Mouse (Mus musculus) adipocyte (in vitro differentiated cells): ENCODE results near the gene Gart.

ENCODE experiments used
- DNase-seq: peaks from one replicate; pipeline ENCODE4 v3.0.0-alpha.2; 2016; ENCODE audit warnings: low spot score

Gene Gart

DNA sequence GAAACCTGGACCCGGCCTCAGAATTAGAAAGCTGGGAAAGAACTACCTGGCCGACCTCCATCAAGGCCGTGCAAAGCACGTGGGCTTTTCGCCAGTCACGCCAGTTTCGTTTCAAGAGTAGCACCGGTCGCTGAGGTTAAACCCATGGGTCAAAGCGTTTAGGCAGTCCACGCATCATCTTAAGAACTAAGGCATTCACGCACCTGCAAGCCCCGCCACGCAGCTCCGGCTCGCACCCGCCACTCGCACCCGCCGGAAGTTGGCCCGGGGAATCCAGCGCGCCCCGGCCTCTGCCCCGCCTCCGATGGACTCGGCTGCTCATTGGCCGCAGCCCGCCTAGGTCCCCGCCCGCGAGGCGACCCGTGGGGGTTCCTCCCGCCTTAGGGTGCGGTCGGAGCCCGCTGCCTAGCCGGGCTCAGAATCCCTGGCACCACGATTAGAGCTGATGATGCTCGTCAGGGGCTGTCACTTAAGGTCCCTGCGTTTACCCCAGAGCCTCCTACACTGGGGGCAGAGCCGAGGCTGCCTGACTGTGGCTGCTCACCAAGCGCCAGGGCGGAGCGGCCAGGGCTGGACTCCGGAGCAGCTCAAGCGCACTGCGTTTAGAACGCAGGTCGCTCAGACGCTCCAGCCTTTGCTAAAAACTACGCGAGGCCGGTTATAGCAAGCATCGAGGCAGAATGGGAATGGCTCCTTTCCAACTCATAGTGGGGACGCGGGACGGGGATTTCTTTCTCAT, at the start of gene Gart:
Gene Gart (minus strand): TSS at position 272 of the 739 bp plus-strand sequence.
- DNase-seq, result peak; percentile 91

DNA sequence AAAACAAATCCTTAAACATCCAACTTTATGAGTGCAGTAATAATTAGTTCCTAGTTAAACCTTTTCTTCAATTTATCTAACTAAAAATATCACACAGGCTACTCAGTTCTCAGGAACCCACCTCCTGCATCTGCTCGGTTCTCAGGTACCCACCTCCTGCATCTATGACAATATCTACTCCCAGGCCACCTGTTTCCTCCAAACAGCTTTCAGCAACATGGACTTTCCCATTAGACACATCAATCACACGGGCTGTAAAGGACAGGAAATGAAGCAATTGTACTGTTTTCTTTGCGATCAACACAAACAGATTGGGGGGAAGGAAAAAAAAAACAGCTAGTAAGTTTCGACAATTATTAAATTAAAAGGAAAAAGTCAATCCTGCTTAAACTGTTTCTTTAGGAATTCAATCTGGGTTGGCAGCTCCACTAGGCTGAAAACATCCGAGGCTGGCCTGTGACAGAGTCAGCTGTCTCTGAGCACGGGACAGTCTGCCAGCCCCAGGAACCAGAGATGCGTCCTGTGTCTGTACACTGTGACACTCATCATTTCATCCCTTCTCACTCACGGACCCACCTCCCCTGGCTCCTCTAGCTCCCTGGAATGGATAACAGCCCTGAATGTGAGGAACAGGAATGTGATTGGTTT, 48.5 kb upstream of the Gart start:
- DNase-seq, result no peak

- DNase-seq, result peak; percentile 84
Observed at GRCm38 (mm10) chr16:91694455-91695084, 47.8 kb upstream of the Gart start.

DNA sequence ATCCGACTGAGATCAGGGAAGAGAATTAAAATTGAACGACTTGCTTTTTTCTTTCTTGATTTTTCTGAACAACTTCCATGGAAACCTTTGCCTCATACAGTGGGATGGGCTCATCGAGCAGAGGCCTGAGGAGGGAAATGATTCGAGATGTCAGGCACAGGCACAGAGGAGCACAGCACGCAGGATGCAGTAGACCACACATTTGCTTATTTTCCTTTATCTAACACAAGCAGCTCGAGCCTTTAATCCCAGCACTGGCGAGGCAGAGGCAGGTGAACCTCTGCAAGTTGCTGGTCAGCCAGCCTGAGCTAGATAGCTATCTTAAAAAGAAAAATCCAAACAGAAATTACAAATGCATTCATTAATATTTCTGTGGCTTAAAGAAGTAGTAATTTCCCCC, 43.0 kb upstream of the Gart start:
- no peak for DNase-seq

DNA sequence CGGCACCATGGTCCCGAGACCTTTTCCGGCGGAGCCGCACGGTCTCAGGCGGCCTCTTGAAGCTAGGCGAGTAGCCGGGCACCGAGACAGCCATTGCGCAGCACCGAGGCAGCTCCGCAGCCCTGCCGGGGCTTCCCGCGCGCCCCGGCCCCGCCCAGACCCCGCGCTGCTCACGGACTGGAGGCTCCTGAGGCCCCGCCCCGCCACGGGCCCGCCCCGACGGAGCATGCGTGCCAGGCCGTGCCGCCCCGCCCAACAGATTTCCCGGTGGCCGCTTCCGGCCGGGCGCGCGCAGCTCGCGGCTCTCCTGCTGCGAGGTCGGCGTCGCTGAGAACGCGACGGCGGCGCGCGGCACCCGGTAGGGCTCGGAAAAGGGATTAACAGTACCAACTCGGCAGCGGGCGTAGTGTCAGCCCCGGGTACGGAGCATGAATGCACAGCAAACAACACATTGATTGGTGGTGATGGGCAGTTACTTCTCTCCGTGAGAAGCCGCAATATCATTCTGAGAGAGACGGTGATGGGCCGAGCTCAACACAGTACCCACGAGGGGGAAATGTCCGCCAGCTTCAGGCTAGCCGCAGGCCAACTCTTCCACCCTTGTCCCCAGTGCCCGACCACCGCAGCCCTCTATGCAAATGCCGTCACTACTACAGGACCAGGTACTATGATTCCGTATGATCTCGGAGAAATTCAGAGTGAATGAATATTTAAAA, 42.0 kb upstream of the Gart start, which contains the start of gene Donson:
Gene Donson (minus strand): TSS at position 152 of the 716 bp plus-strand sequence.
- peak; percentile 92 for DNase-seq

DNA sequence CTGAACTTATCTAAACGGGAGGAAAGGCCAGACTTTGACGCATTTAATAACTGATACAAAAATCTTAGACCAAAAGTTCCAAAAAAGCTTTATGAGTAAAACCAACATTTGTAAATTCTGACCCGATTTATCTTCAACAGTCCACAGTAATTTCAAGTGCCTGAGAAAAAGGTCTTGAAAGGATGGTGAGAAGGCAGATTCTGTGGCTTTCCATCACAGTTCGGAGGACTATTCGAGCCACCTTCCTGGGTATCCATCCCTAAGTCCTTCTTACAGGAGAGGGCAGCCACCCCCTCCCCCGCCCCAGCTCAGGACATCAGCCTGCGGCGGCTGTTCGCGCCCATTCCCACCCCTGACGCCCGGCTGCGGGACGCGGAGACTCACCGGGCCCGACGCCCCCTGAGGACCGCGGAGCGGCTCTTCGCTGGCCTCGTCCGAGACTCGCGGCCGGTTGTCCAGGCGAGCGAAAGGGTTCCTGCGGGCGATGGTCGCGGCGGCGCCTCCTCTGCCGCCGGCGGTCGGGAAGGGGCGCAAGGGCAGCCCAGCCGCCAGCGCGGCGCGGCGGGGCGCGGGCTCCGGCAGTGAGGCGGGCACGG, 41.4 kb upstream of the Gart start:
- no peak for DNase-seq

- DNase-seq, result no peak
Observed at GRCm38 (mm10) chr16:91686369-91686768, 39.6 kb upstream of the Gart start.

DNA sequence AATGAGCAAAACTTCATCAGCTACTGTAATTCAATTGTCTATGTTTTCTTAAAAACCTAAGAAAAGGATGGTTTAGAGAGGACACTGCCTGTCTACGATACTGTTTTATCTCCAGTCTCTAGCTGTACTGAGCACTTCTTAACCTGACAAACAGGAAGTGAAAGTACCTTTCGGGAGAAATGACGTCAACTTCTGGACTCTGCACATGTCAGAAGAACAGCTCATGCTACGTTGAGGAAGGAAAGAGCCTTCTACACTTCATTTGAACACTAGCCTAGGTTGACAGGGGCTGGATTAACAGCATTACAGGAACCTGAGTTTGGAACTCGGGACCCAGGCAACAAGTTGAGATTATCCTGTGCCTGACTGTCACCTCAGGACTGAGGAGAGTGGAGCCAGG, 38.8 kb upstream of the Gart start:
- DNase-seq, result no peak

DNA sequence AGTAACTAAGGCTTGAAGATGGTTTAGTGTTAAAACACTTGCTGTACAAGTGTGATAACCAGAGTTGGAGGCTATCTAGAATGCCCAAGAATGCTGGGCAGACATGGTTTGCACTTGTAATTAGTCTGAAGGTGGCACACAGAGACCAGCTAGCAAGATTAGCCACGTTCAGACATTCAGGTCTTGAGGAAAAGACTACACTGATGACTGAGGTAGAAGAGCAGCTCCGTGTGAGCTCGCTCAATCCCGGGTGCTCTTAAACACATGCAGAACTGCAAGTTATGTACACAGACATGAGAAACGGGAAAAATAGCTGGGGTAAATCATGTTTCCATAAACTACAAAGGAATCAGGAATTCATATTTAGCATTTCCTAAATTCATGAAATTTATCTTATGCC, 33.9 kb upstream of the Gart start:
- DNase-seq, result no peak

DNA sequence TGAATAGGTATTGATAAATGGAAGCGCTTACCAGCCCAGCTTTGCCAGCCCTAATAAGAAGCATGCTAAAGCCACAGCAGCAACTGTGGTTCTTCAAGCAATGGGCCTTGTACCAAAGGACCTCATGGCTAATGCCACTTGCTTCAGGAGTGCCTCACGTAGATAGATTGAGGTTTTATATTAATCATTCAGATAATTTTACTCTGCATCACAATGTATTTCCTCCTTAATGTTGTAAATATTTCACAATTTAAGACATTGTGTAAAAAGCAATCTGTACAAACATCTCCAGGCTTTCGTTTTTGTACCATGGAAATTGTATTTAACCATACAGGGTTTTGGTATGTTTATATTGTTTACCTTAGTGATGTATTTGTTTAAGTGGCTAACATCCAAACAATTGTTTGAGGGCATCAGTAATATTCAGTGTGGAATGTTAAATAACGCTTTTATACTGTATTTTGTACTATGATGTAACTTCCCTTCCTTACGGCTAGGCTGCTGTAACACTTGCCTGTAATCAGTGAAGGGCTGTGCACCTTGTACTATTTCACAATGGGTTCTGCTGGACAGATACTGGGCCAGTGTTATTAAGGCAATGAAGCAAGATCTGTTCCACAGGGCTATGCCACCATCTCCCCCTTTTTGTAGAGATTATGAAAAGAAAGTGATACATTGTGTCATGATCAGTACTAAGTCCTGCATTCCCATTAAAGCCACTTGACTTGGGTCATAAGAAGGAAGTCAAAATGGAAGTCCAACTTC, 31.6 kb upstream of the Gart start:
- no peak for DNase-seq

- no peak for DNase-seq
Observed at GRCm38 (mm10) chr16:91674500-91674899, 27.7 kb upstream of the Gart start.

DNA sequence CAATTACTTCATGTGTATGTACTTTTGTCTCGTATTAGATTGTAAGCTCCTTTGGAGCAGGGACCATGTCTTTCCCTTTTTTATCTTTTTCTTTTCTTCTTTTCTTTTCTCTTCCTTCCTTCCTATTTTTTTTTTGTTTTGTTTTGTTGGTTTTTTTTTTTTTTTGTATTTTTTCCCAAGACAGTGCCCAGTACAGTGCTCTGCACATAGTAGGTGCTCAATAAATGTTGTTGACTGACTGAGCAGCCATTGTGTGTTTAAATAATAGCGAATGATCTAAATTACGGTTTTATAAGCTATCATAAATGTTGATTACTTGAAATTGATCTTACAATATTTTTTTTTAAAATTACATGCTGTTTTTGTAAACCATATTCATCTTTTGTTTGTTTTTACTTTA, 17.0 kb upstream of the Gart start:
- no peak for DNase-seq

GRCm38 (mm10) chr16:91662336-91662735, 15.6 kb upstream of the Gart start:
- DNase-seq, result no peak

GRCm38 (mm10) chr16:91661397-91661796, 14.6 kb upstream of the Gart start:
- no peak for DNase-seq

- no peak for DNase-seq
Observed at GRCm38 (mm10) chr16:91659798-91660197, 13.0 kb upstream of the Gart start.

- no peak for DNase-seq
Observed at GRCm38 (mm10) chr16:91658471-91658870, 11.7 kb upstream of the Gart start.

DNA sequence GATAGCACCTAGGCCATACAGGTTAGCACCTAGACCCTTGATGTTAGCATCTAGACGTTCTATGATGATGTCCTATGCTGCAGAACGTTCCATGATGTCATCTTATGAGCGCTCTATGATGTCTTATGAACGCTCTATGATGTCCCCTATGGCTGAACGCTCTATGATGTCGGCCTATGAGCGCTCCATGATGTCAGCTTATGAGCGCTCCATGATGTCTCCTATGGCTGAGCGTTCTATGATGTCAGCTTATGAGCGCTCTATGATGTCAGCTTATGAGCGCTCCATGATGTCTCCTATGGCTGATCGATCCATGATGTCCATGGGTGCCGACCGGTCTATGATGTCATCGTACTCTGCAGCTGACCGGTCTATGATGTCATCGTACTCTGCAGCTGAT, 10.5 kb upstream of the Gart start:
- no peak for DNase-seq

DNA sequence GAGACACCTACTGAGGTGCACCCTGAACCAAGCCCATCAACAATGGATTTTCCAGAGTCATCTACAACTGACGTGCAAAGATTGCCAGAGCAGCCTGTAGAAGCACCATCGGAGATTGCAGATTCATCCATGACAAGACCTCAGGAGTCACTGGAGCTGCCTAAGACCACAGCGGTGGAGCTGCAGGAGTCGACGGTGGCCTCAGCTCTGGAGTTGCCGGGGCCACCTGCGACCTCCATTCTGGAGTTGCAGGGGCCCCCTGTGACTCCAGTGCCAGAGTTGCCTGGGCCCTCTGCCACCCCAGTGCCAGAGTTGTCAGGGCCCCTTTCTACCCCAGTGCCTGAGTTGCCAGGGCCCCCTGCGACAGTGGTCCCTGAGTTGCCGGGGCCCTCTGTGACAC, 8.5 kb upstream of the Gart start:
- no peak for DNase-seq

DNA sequence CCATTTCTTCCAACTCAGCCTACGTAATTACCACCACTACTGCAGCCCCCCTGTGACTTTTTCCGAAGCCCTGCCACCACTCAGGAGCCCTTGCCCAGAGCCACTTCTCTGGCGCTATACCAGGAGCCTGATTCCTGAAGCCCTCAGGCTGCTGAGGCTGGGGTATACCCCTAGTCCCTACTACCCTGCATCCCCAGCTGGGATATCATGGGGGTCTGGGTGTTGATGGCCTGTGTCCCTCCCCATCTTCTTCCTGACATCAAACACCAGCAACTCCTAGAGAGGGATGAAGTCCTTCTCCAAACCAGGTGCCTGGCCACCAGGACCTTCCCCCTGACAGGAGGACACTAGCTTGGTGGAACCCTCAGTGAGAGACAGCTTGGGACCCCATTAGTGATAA, 5.4 kb upstream of the Gart start:
- no peak for DNase-seq

GRCm38 (mm10) chr16:91649781-91650180, 3.0 kb upstream of the Gart start:
- DNase-seq, result no peak

- peak; percentile 25 for DNase-seq
Observed at GRCm38 (mm10) chr16:91649246-91649645, 2.5 kb upstream of the Gart start.

DNA sequence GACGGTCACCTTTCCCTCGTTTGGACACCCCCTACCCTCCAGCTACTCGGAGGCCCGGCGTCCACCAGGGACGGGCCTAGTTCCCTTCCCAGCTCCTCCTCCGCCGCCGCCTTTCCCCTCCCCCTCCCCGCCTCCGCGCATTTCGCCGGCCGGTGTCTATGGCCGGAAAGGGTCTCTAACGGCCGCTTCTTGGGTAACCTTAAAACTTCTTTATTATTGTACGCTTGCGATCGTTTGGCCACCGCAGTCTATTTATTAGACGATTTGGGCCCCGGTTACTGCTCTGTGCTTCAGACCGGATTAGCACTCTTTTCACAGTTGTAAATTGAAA, 1.4 kb upstream of the Gart start:
- DNase-seq, result peak; percentile 87
